Mouse (Mus musculus) embryonic facial prominence, embryonic 15.5 days (tissue): ENCODE data around the gene Fam189a1. TPM values are rescaled to one million over a fixed set of nuclear protein-coding genes. Genes with fewer than 3 reads are reported as not detected.

Experiments used
- ATAC-seq: fragments of 200-750 bp; cut with Nextera tagmentation; 2 replicates; pipeline ENCODE4 v1.8.0; 2017; ENCODE audit warnings: low read depth, moderate TSS enrichment; ENCODE audit not compliant: insufficient number of reproducible peaks, low FRiP score, low TSS enrichment
- H3K27ac ChIP-seq: fragments of 300-500 bp; sonication (generic); replicated peaks from 2 replicates; pipeline ENCODE4 v1.5.1; 2015; ENCODE audit warnings: mild to moderate bottlenecking, inconsistent platforms
- H3K27me3 ChIP-seq: fragments of 300-500 bp; sonication (generic); 2 replicates; pipeline ENCODE4 v1.6.1; 2015; ENCODE audit warnings: inconsistent platforms
- H3K36me3 ChIP-seq: fragments of 300-500 bp; sonication (generic); 2 replicates; pipeline ENCODE4 v1.6.1; 2015; ENCODE audit warnings: mild to moderate bottlenecking, inconsistent platforms
- H3K4me1 ChIP-seq: fragments of 300-500 bp; sonication (generic); 2 replicates; pipeline ENCODE4 v1.6.1; 2015; ENCODE audit warnings: inconsistent platforms
- H3K4me2 ChIP-seq: fragments of 300-500 bp; sonication (generic); replicated peaks from 2 replicates; pipeline ENCODE4 v1.6.1; 2015; ENCODE audit warnings: mild to moderate bottlenecking, inconsistent platforms
- H3K4me3 ChIP-seq: fragments of 300-500 bp; sonication (generic); replicated peaks from 2 replicates; pipeline ENCODE4 v1.5.1; 2015; ENCODE audit warnings: mild to moderate bottlenecking, inconsistent platforms
- H3K9ac ChIP-seq: fragments of 300-500 bp; sonication (generic); 2 replicates; pipeline ENCODE4 v1.6.1; 2015; ENCODE audit warnings: inconsistent platforms
- H3K9me3 ChIP-seq: fragments of 300-500 bp; sonication (generic); replicated peaks from 2 replicates; pipeline ENCODE4 v1.6.1; 2016; ENCODE audit warnings: inconsistent platforms
- WGBS: fragments of 180-500 bp; shearing (Covaris S2); methylation state at CpG from one replicate; pipeline ENCODE4 v1.1.7; 2015; 5-methylcytosine and 5-hydroxymethylcytosine counted together
- microRNA-seq: library from miRNA; unstranded; fragments of <30 nt; microRNA quantifications from one replicate; pipeline ENCODE4, GENCODE M21; 2016; ENCODE audit warnings: borderline number of aligned reads
- polyA plus RNA-seq: library from polyadenylated mRNA; unstranded; fragments of >200 nt; fragmentation: Nextera tagmentation; extraction: Ambion mirVana; gene quantifications from 2 replicates; pipeline ENCODE4 v1.2.1, GENCODE M21; 2015

Gene Fam189a1
- polyA plus RNA-seq, 1 experiment from 2014 or later = 4.8 TPM

GRCm38 (mm10) chr7:64716286-64716685, 440.1 kb downstream of the Fam189a1 start:
- Histone ChIP-seq H3K4me2 (no peak overlapping the region), H3K27ac (no peak overlapping the region), H3K36me3 (no peaks in the 10 kb centered on the region), H3K9ac (no peak overlapping the region), H3K9me3 (no peaks in the 10 kb centered on the region), H3K4me3 (no peak overlapping the region), H3K4me1 (no peaks in the 10 kb centered on the region), H3K27me3 (no peaks in the 10 kb centered on the region)
- 57% methylated on average over 2 of the region's 2 CpGs for WGBS
- no peak for ATAC-seq

GRCm38 (mm10) chr7:64709520-64710262, 446.7 kb downstream of the Fam189a1 start:
- H3K9ac ChIP-seq = no peak overlapping the region
- H3K4me3 ChIP-seq = no peak overlapping the region
- H3K4me2 ChIP-seq = no peak overlapping the region
- no peak for ATAC-seq
- H3K9me3 ChIP-seq = no peaks in the 10 kb centered on the region
- H3K27me3 ChIP-seq = no peaks in the 10 kb centered on the region
- H3K36me3 ChIP-seq = no peaks in the 10 kb centered on the region
- 81% methylated on average over 13 of the region's 13 CpGs for WGBS
- no peaks in the 10 kb centered on the region for H3K4me1 ChIP-seq
- H3K27ac ChIP-seq = no peak overlapping the region

DNA sequence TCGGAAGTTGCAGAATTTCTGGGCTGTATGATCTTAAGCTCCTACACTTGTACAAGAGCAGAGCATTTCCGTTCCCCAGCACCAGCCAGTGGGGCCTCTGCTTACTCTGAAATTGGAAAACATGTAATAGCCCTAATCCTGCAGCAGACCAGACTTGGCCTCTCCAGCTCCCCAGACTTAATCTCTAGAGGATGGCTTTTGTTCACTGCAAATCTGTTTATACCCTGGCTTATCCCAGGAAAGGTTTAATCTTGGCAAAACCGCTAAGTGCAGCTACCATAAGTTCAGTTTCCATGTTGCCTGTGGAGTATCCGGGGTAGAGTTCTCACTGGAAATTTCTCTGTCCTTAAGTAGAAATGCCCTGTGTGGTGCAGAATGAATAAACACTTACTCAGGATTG, 448.2 kb downstream of the Fam189a1 start:
- no peaks in the 10 kb centered on the region for H3K27me3 ChIP-seq
- no peak for ATAC-seq

More for the DNA sequence above, 448.2 kb downstream of the Fam189a1 start:
- Histone ChIP-seq H3K4me2 (no peak overlapping the region), H3K36me3 (no peaks in the 10 kb centered on the region), H3K4me1 (no peaks in the 10 kb centered on the region), H3K4me3 (no peak overlapping the region), H3K9ac (no peak overlapping the region), H3K9me3 (no peaks in the 10 kb centered on the region), H3K27ac (no peak overlapping the region)
- WGBS = 82% methylated on average over 4 of the region's 4 CpGs

Small RNAs within 50 kb of the gene (microRNA-seq; reads per million reads assigned to microRNA genes)
- not detected for gene Gm25249
